Mouse (Mus musculus) midbrain, embryonic 12.5 days (tissue): ENCODE results near the gene Igdcc3. TPM values are rescaled to one million over a fixed set of nuclear protein-coding genes. Genes with fewer than 3 reads are reported as not detected.

Experiments used
- ATAC-seq: fragments of 200-750 bp; cut with Nextera tagmentation; 2 replicates; pipeline ENCODE4 v1.8.0; 2017; ENCODE audit warnings: low read depth, moderate TSS enrichment, moderate library complexity; ENCODE audit not compliant: low FRiP score
- H3K27ac ChIP-seq: fragments of 300-500 bp; sonication (generic); replicated peaks from 2 replicates; pipeline ENCODE4 v1.5.1; 2016; ENCODE audit warnings: mild to moderate bottlenecking
- H3K27me3 ChIP-seq: fragments of 300-500 bp; sonication (generic); 2 replicates; pipeline ENCODE4 v1.6.1; 2016; ENCODE audit warnings: mild to moderate bottlenecking
- H3K36me3 ChIP-seq: fragments of 300-500 bp; sonication (generic); 2 replicates; pipeline ENCODE4 v1.6.1; 2016
- H3K4me1 ChIP-seq: fragments of 300-500 bp; sonication (generic); 2 replicates; pipeline ENCODE4 v1.6.1; 2016
- H3K4me2 ChIP-seq: fragments of 300-500 bp; sonication (generic); replicated peaks from 2 replicates; pipeline ENCODE4 v1.6.1; 2016; ENCODE audit warnings: mild to moderate bottlenecking, moderate library complexity
- H3K4me3 ChIP-seq: fragments of 300-500 bp; sonication (generic); 2 replicates; pipeline ENCODE4 v1.5.1; 2016; ENCODE audit warnings: mild to moderate bottlenecking
- H3K9ac ChIP-seq: fragments of 300-500 bp; sonication (generic); replicated peaks from 2 replicates; pipeline ENCODE4 v1.6.1; 2016; ENCODE audit warnings: mild to moderate bottlenecking, moderate library complexity
- H3K9me3 ChIP-seq: fragments of 300-500 bp; sonication (generic); 2 replicates; pipeline ENCODE4 v1.6.1; 2016; ENCODE audit warnings: mild to moderate bottlenecking
- WGBS: fragments of 180-500 bp; shearing (Covaris S2); methylation state at CpG from one replicate; pipeline ENCODE4 v1.1.7; 2016; 5-methylcytosine and 5-hydroxymethylcytosine counted together
- polyA plus RNA-seq: library from polyadenylated mRNA; unstranded; fragments of >200 nt; fragmentation: Nextera tagmentation; extraction: Ambion mirVana; gene quantifications from 2 replicates; pipeline ENCODE4 v1.2.1, GENCODE M21; 2016

The Igdcc3 gene
- polyA plus RNA-seq: 62.1 and 74.7 TPM in 2 replicates

GRCm38 (mm10) chr9:65140936-65141305 is at the start of gene Igdcc3:
Igdcc3 (plus strand) TSS chr9:65141189.
- H3K9me3 ChIP-seq: no peaks in the 10 kb centered on the region
- H3K27me3 ChIP-seq: peaks cover 12% of the 10 kb centered on the region
- H3K9ac ChIP-seq: peak within 1 kb of the TSS; percentile 98
- peak; percentile 83 for ATAC-seq
- H3K27ac ChIP-seq: peak within 1 kb of the TSS; percentile 98
- 0% methylated on average over 22 of the region's 48 CpGs for WGBS
- peak within 1 kb of the TSS; percentile 77 for H3K4me2 ChIP-seq
- H3K4me3 ChIP-seq: peak within 1 kb of the TSS; percentile 90
- H3K4me1 ChIP-seq: peaks cover 66% of the 10 kb centered on the region
- peaks cover 26% of the 10 kb centered on the region for H3K36me3 ChIP-seq

- WGBS: 38% methylated on average over 6 of the region's 6 CpGs
These were observed 46.8 kb upstream of the Igdcc3 start for GRCm38 (mm10) chr9:65094237-65094636.

GRCm38 (mm10) chr9:65100991-65101685 is 39.9 kb upstream of the Igdcc3 start, which contains the start of gene Igdcc4:
Igdcc4 (plus strand) TSS chr9:65101486.
- 0 out of 2 replicates have a peak, but pooled peaks have one; percentile 16 for ATAC-seq
- H3K27ac ChIP-seq: peak within 1 kb of the TSS; percentile 90
- H3K4me1 ChIP-seq: peaks cover 25% of the 10 kb centered on the region
- H3K9me3 ChIP-seq: no peaks in the 10 kb centered on the region
- peak within 1 kb of the TSS; percentile 95 for H3K9ac ChIP-seq
- WGBS: 1% methylated on average over 48 of the region's 76 CpGs
- peak within 1 kb of the TSS; percentile 97 for H3K4me2 ChIP-seq
- H3K27me3 ChIP-seq: peaks cover 5% of the 10 kb centered on the region; the same call in 1 of the 2 replicates
- H3K36me3 ChIP-seq: no peaks in the 10 kb centered on the region
- peak within 1 kb of the TSS; percentile 83 for H3K4me3 ChIP-seq

More at GRCm38 (mm10) chr9:65094237-65094636, 46.8 kb upstream of the Igdcc3 start:
- no peak overlapping the region for H3K9ac ChIP-seq
- H3K27ac ChIP-seq: no peak overlapping the region; the same call in 1 of the 2 replicates
- H3K36me3 ChIP-seq: no peaks in the 10 kb centered on the region
- H3K4me1 ChIP-seq: peaks cover 14% of the 10 kb centered on the region
- H3K4me2 ChIP-seq: no peak overlapping the region
- H3K4me3 ChIP-seq: no peak overlapping the region
- H3K27me3 ChIP-seq: no peaks in the 10 kb centered on the region
- H3K9me3 ChIP-seq: no peaks in the 10 kb centered on the region
- 0 out of 2 replicates have a peak, but pooled peaks have one; percentile 44 for ATAC-seq

GRCm38 (mm10) chr9:65101686-65102376 is 39.2 kb upstream of the Igdcc3 start:
- H3K27me3 ChIP-seq: peaks cover 5% of the 10 kb centered on the region; the same call in 1 of the 2 replicates
- H3K4me1 ChIP-seq: peaks cover 25% of the 10 kb centered on the region
- no peaks in the 10 kb centered on the region for H3K36me3 ChIP-seq
- H3K4me2 ChIP-seq: peak overlapping the region; percentile 97
- peak overlapping the region; percentile 90 for H3K27ac ChIP-seq
- peak overlapping the region; percentile 95 for H3K9ac ChIP-seq
- peak overlapping the region; percentile 83 for H3K4me3 ChIP-seq
- 1% methylated on average over 39 of the region's 39 CpGs for WGBS
- no peaks in the 10 kb centered on the region for H3K9me3 ChIP-seq
- ATAC-seq: peak; percentile 77

- Histone ChIP-seq H3K4me1 (peaks cover 25% of the 10 kb centered on the region), H3K9ac (peak overlapping the region; percentile 95), H3K4me3 (peak overlapping the region; percentile 83), H3K4me2 (peak overlapping the region; percentile 97), H3K9me3 (no peaks in the 10 kb centered on the region), H3K36me3 (no peaks in the 10 kb centered on the region), H3K27ac (peak overlapping the region; percentile 90), H3K27me3 (peaks cover 5% of the 10 kb centered on the region; the same call in 1 of the 2 replicates)
- peak; percentile 81 for ATAC-seq
- 1% methylated on average over 32 of the region's 36 CpGs for WGBS
These were observed 38.4 kb upstream of the Igdcc3 start for GRCm38 (mm10) chr9:65102377-65103172.

- Histone ChIP-seq H3K27ac (peak overlapping the region; percentile 90), H3K4me3 (peak overlapping the region; percentile 83), H3K9ac (peak overlapping the region; percentile 95), H3K4me2 (peak overlapping the region; percentile 97), H3K4me1 (peaks cover 28% of the 10 kb centered on the region), H3K27me3 (peaks cover 5% of the 10 kb centered on the region; the same call in 1 of the 2 replicates), H3K36me3 (no peaks in the 10 kb centered on the region), H3K9me3 (no peaks in the 10 kb centered on the region)
- WGBS: 20% methylated on average over 8 of the region's 8 CpGs
- ATAC-seq: 0 out of 2 replicates have a peak, but pooled peaks have one; percentile 1
These were observed 37.7 kb upstream of the Igdcc3 start for GRCm38 (mm10) chr9:65103173-65103752.

- no peaks in the 10 kb centered on the region for H3K9me3 ChIP-seq
- H3K36me3 ChIP-seq: no peaks in the 10 kb centered on the region
- H3K4me1 ChIP-seq: peaks cover 52% of the 10 kb centered on the region
- no peak overlapping the region for H3K4me3 ChIP-seq
- no peak overlapping the region for H3K27ac ChIP-seq
- no peak overlapping the region for H3K9ac ChIP-seq
- WGBS: 96% methylated on average over 4 of the region's 4 CpGs
- no peak for ATAC-seq
- H3K4me2 ChIP-seq: no peak overlapping the region
- peaks cover 5% of the 10 kb centered on the region; the same call in 1 of the 2 replicates for H3K27me3 ChIP-seq
These were observed 34.2 kb upstream of the Igdcc3 start for GRCm38 (mm10) chr9:65106821-65107220.

GRCm38 (mm10) chr9:65107893-65108292 is 33.1 kb upstream of the Igdcc3 start:
- Histone ChIP-seq H3K4me3 (no peak overlapping the region), H3K27me3 (peaks cover 5% of the 10 kb centered on the region; the same call in 1 of the 2 replicates), H3K36me3 (no peaks in the 10 kb centered on the region), H3K9me3 (no peaks in the 10 kb centered on the region), H3K4me1 (peaks cover 42% of the 10 kb centered on the region), H3K4me2 (no peak overlapping the region), H3K9ac (no peak overlapping the region), H3K27ac (no peak overlapping the region; the same call in 1 of the 2 replicates)
- no peak for ATAC-seq
- WGBS: 87% methylated on average over 1 of the region's 1 CpGs

- H3K27ac ChIP-seq: peak overlapping the region; percentile 90
- H3K4me2 ChIP-seq: peak overlapping the region; percentile 36
- peaks cover 29% of the 10 kb centered on the region for H3K4me1 ChIP-seq
- peaks cover 4% of the 10 kb centered on the region for H3K36me3 ChIP-seq
- no peaks in the 10 kb centered on the region; the same call in 1 of the 2 replicates for H3K27me3 ChIP-seq
- peak; percentile 94 for ATAC-seq
- 4% methylated on average over 24 of the region's 24 CpGs for WGBS
- peak overlapping the region; percentile 43; the same call in 1 of the 2 replicates for H3K9ac ChIP-seq
- H3K4me3 ChIP-seq: peak overlapping the region; percentile 16
- no peaks in the 10 kb centered on the region for H3K9me3 ChIP-seq
These were observed 31.6 kb upstream of the Igdcc3 start for GRCm38 (mm10) chr9:65109132-65110072.

GRCm38 (mm10) chr9:65111698-65112097 is 29.3 kb upstream of the Igdcc3 start:
- 90% methylated on average over 5 of the region's 5 CpGs for WGBS
- no peak overlapping the region for H3K9ac ChIP-seq

More at GRCm38 (mm10) chr9:65111698-65112097, 29.3 kb upstream of the Igdcc3 start:
- H3K4me3 ChIP-seq: no peak overlapping the region
- H3K27ac ChIP-seq: no peak overlapping the region
- H3K27me3 ChIP-seq: no peaks in the 10 kb centered on the region; the same call in 1 of the 2 replicates
- H3K4me2 ChIP-seq: no peak overlapping the region
- no peak for ATAC-seq
- no peaks in the 10 kb centered on the region for H3K9me3 ChIP-seq
- H3K4me1 ChIP-seq: peaks cover 29% of the 10 kb centered on the region
- peaks cover 18% of the 10 kb centered on the region for H3K36me3 ChIP-seq
